Mouse (Mus musculus) MEL (cell line): ENCODE measurements around the gene Usp33.

Experiments used
- CTCF ChIP-seq, 3 experiments: IDR thresholded peaks in 2 of 3; conservative IDR thresholded peaks in 1 of 3; 2 replicates each; pipeline ENCODE4 v1.5.1; 2011 to 2012; ENCODE audit warnings: low read length in 3 of 3, low read depth in 2 of 3, mild to moderate bottlenecking in 2 of 3, improper control_type of control experiment in 1 of 3, inconsistent platforms in 1 of 3, mixed read lengths in 1 of 3, moderate library complexity in 1 of 3; ENCODE audit not compliant: control insufficient read depth in 1 of 3, insufficient read depth in 1 of 3, poor library complexity in 1 of 3, severe bottlenecking in 1 of 3
- GATA1 ChIP-seq: IDR thresholded peaks from 2 replicates; pipeline ENCODE4 v1.6.1; 2011; ENCODE audit warnings: low read depth, low read length, improper control_type of control experiment
- HCFC1 ChIP-seq: IDR thresholded peaks from 2 replicates; pipeline ENCODE4 v1.6.1; 2012; ENCODE audit warnings: low read depth, mild to moderate bottlenecking, inconsistent platforms, low read length, improper control_type of control experiment, moderate library complexity

DNA sequence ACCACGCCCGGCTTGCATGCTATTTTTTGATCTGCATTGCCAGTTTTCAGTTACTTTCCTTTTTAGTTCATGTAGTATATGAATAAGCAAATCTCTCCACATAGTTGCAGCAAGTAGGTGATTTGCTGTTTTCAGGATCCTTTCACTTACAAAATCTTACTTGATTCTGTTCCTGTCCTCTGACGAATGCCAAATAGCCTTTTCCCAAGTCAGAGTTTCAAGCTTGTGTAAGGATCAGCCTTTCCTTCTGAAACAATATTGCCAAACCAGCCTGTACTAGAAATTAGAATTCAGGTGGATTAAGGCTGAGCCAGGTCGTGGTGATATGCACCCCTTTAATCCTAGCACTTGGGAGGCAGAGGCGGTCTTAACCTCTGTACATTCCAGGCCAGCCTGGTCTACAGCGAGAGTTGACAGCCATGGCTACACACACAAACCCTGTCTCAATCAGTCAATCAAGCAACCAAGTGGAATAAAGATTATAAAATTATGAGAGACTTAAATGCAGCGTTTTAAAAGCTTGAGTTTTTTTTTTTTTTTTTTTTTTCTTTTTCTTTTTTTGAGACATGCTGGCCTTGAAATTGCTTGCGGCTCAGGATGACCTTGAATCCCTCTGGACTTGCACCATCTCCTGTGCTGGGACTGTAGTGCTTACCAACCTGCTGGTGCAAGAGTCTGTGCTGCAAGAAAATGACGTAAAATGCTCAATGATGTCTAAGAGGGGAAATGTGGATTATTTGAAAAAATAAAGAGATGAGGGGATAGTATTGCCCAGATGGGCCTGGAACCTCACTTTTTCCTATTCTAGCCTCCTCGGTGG is 1.9 kb downstream of the Usp33 start:
- TF ChIP-seq HCFC1 (no peak), GATA1 (no peak), CTCF (IDR thresholded peaks at IDR 0.05 in 2 of 3, conservative IDR thresholded peaks at IDR 0.05 in 1 of 3; ENCODE audit: control insufficient read depth in 1 of 3, insufficient read depth in 1 of 3, low read depth in 2 of 3, low read length in 3 of 3, poor library complexity in 1 of 3, severe bottlenecking in 1 of 3) (no peak)
